In genomic region chr1:156471071-156471470, GRCm38 (mm10) we compare ENCODE assay signal across 16 mouse cellular contexts. TPM values are rescaled to one million over a fixed set of nuclear protein-coding genes. Genes with fewer than 3 reads are reported as not detected.
DNase-seq lines count a peak whose midpoint lies in the region; ATAC-seq and TF ChIP-seq lines count a peak whose summit lies in the region.
"Had no signal": no experiment of that assay in that cellular context is flagged by ENCODE, and none has a peak within 500 bp of the region (broad histone marks: within the 10 kb centered on the region; RNA-seq: fewer than 3 reads in every experiment).

No protein-coding gene starts in this region.

- H3K4me1 ChIP-seq in lung, embryonic 16.5 days (replicated peaks; ENCODE audit: control insufficient read depth, insufficient read depth, low read length): peaks cover 25% of the 10 kb centered on the region
- H3K4me1 ChIP-seq in intestine, embryonic 14.5 days (replicated peaks; ENCODE audit: control insufficient read depth, insufficient read depth, low read length): peaks cover 18% of the 10 kb centered on the region
- peaks cover 0 to 7% of the 10 kb centered on the region in 2 experiments; a peak in 2 of 4 replicates for H3K4me1 ChIP-seq in liver, embryonic 14.5 days (replicated peaks; ENCODE audit: control insufficient read depth in 2 of 2, insufficient read depth in 2 of 2, low read length in 1 of 2)
- H3K4me1 ChIP-seq in stomach, embryonic 15.5 days: 0 out of 2 replicates have a peak, but pooled peaks cover 6% of the 10 kb centered on the region
- no peaks in the 10 kb centered on the region; the same call in 1 of the 2 replicates for H3K4me1 ChIP-seq in hindbrain, embryonic 11.5 days (replicated peaks; ENCODE audit: control insufficient read depth, insufficient read depth, low read length)

- peak overlapping the region; percentile 14; the same call in 1 of the 2 replicates for H3K27ac ChIP-seq in lung, embryonic 16.5 days (ENCODE audit: low read length)
- H3K27ac ChIP-seq in intestine, embryonic 14.5 days (ENCODE audit: low read depth): 0 out of 2 replicates have a peak overlapping the region, but pooled peaks have one; percentile 33
- H3K27ac ChIP-seq in liver, embryonic 14.5 days: no peak overlapping the region
- peak overlapping the region; percentile 60 for H3K27ac ChIP-seq in stomach, embryonic 15.5 days
- H3K27ac ChIP-seq in hindbrain, embryonic 11.5 days (ENCODE audit: low read depth, low read length): no peak overlapping the region
- H3K27ac ChIP-seq: layer of hippocampus, adult 2 months had no signal

- H3K36me3 ChIP-seq in lung, embryonic 16.5 days (ENCODE audit: control insufficient read depth, insufficient read depth, low read length): peaks cover 9% of the 10 kb centered on the region
- peaks cover 8% of the 10 kb centered on the region for H3K36me3 ChIP-seq in intestine, embryonic 14.5 days (ENCODE audit: control insufficient read depth, insufficient read depth, low read length)
- no peaks in the 10 kb centered on the region for H3K36me3 ChIP-seq in liver, embryonic 14.5 days (replicated peaks; ENCODE audit: control insufficient read depth, insufficient read depth, low read depth)
- peaks cover 7% of the 10 kb centered on the region; the same call in 1 of the 2 replicates for H3K36me3 ChIP-seq in stomach, embryonic 15.5 days
- peaks cover 5% of the 10 kb centered on the region; the same call in 1 of the 2 replicates for H3K36me3 ChIP-seq in hindbrain, embryonic 11.5 days (ENCODE audit: control insufficient read depth, insufficient read depth, low read length)

- H3K9ac ChIP-seq in lung, embryonic 16.5 days (ENCODE audit: low read length): no peak overlapping the region
- H3K9ac ChIP-seq in intestine, embryonic 14.5 days (ENCODE audit: low read length): no peak overlapping the region
- no peak overlapping the region for H3K9ac ChIP-seq in liver, embryonic 14.5 days (replicated peaks)
- H3K9ac ChIP-seq in stomach, embryonic 15.5 days: no peak overlapping the region
- no peak overlapping the region for H3K9ac ChIP-seq in hindbrain, embryonic 11.5 days (ENCODE audit: low read depth, low read length)

- no peak for ATAC-seq in lung, embryonic 16.5 days (ENCODE audit: low read depth)
- ATAC-seq in intestine, embryonic 14.5 days (replicated peaks; ENCODE audit: low FRiP score, low TSS enrichment, low read depth): no peak
- no peak for ATAC-seq in liver, embryonic 14.5 days (ENCODE audit: insufficient read depth)
- no peak for ATAC-seq in stomach, embryonic 15.5 days (ENCODE audit: insufficient read depth, low FRiP score, low read depth)
- ATAC-seq in hindbrain, embryonic 11.5 days (ENCODE audit: low FRiP score): no peak
- ATAC-seq: midbrain, embryonic 16.5 days; Patski had no signal

- H3K27me3 ChIP-seq in lung, embryonic 16.5 days (ENCODE audit: control insufficient read depth, insufficient read depth, low read depth, low read length): no peaks in the 10 kb centered on the region
- H3K27me3 ChIP-seq in intestine, embryonic 14.5 days (replicated peaks; ENCODE audit: control insufficient read depth, insufficient read depth, low read length): no peaks in the 10 kb centered on the region
- peaks cover 4% of the 10 kb centered on the region for H3K27me3 ChIP-seq in liver, embryonic 14.5 days (ENCODE audit: control insufficient read depth, insufficient read depth, low read length)
- H3K27me3 ChIP-seq in stomach, embryonic 15.5 days (replicated peaks): no peaks in the 10 kb centered on the region
- H3K27me3 ChIP-seq in hindbrain, embryonic 11.5 days (ENCODE audit: control insufficient read depth, insufficient read depth, low read length): no peaks in the 10 kb centered on the region
- H3K27me3 ChIP-seq: Patski had no signal

- H3K4me3 ChIP-seq in lung, embryonic 16.5 days (ENCODE audit: low read length): no peak overlapping the region
- H3K4me3 ChIP-seq in intestine, embryonic 14.5 days (ENCODE audit: low read depth, low read length): no peak overlapping the region
- no peak overlapping the region for H3K4me3 ChIP-seq in liver, embryonic 14.5 days (ENCODE audit: insufficient read depth in 1 of 2, low read depth in 2 of 2, low read length in 2 of 2)
- H3K4me3 ChIP-seq in stomach, embryonic 15.5 days (replicated peaks): no peak overlapping the region
- H3K4me3 ChIP-seq in hindbrain, embryonic 11.5 days (ENCODE audit: low read depth, low read length): no peak overlapping the region
- H3K4me3 ChIP-seq: layer of hippocampus, adult 2 months had no signal

- no peak overlapping the region for H3K4me2 ChIP-seq in lung, embryonic 16.5 days (ENCODE audit: low read depth, low read length)
- H3K4me2 ChIP-seq in intestine, embryonic 14.5 days (ENCODE audit: low read length): peak overlapping the region; percentile 59
- peak overlapping the region; percentile 71 for H3K4me2 ChIP-seq in liver, embryonic 14.5 days (ENCODE audit: low read depth)
- H3K4me2 ChIP-seq in stomach, embryonic 15.5 days: 0 out of 2 replicates have a peak overlapping the region, but pooled peaks have one; percentile 2
- H3K4me2 ChIP-seq in hindbrain, embryonic 11.5 days (replicated peaks; ENCODE audit: low read depth, low read length): no peak overlapping the region

- TF ChIP-seq CTCF in liver, embryonic 14.5 days (IDR thresholded peaks at IDR 0.05; ENCODE audit: low read depth): no peak

- WGBS in lung, embryonic 16.5 days: 55% methylated on average over 3 of the region's 3 CpGs
- 70% methylated on average over 3 of the region's 3 CpGs for WGBS in intestine, embryonic 14.5 days
- WGBS in liver, embryonic 14.5 days (ENCODE audit: insufficient replicate concordance): 67% methylated on average over 3 of the region's 3 CpGs
- 61% methylated on average over 3 of the region's 3 CpGs for WGBS in stomach, embryonic 15.5 days
- 91% methylated on average over 3 of the region's 3 CpGs for WGBS in hindbrain, embryonic 11.5 days

- no peak for TF ChIP-seq EP300 in liver, embryonic 14.5 days (IDR thresholded peaks at IDR 0.05; ENCODE audit: low read depth)

- peaks cover 7% of the 10 kb centered on the region; the same call in 1 of the 2 replicates for H3K9me3 ChIP-seq in lung, embryonic 16.5 days (ENCODE audit: control insufficient read depth, low read length)
- 0 out of 2 replicates have a peak, but pooled peaks cover 7% of the 10 kb centered on the region for H3K9me3 ChIP-seq in intestine, embryonic 14.5 days (ENCODE audit: control insufficient read depth, low read length)
- no peaks in the 10 kb centered on the region for H3K9me3 ChIP-seq in liver, embryonic 14.5 days (ENCODE audit: control insufficient read depth, low read length)
- H3K9me3 ChIP-seq in stomach, embryonic 15.5 days: 0 out of 2 replicates have a peak, but pooled peaks cover 5% of the 10 kb centered on the region
- no peaks in the 10 kb centered on the region; the same call in 1 of the 2 replicates for H3K9me3 ChIP-seq in hindbrain, embryonic 11.5 days (ENCODE audit: control insufficient read depth, low read length)

- no peak for DNase-seq in lung, adult 18-20 months
- DNase-seq in intestine, embryonic 14.5 days (ENCODE audit: low spot score): no peak
- DNase-seq in liver, embryonic 14.5 days (ENCODE audit: low read depth in 3 of 3, low spot score in 3 of 3): no peak
- DNase-seq in hindbrain, embryonic 11.5 days (ENCODE audit: low spot score): no peak
- no peak for DNase-seq in cerebellum, adult 18-20 months
- DNase-seq: adrenal gland, adult 8-10 months; gastrocnemius, postnatal 25 days; heart, postnatal 36 days; lung, postnatal 14 days; right cerebral cortex, adult 18-20 months had no signal

RNA-seq across cellular contexts. Expression of gene Soat1, which starts 3.1 kb away (rescaled TPM):
- polyA plus RNA-seq in lung, embryonic 16.5 days (2015; fragmentation: Nextera tagmentation; extraction: Ambion mirVana): 38.7 and 38.9 TPM in 2 replicates
- polyA plus RNA-seq in intestine, embryonic 14.5 days (2014; fragmentation: Nextera tagmentation; extraction: Ambion mirVana): 62.7 and 64.0 TPM in 2 replicates
- polyA plus RNA-seq in liver, embryonic 14.5 days (2012; rRNA removed): 8.1 and 8.8 TPM in 2 replicates
- 10.4 and 11.7 TPM in 2 replicates for polyA plus RNA-seq in liver, embryonic 14.5 days (2014; fragmentation: Nextera tagmentation; extraction: Ambion mirVana)
- 51.5 and 52.8 TPM in 2 replicates for polyA plus RNA-seq in stomach, embryonic 15.5 days (2015; fragmentation: Nextera tagmentation; extraction: Ambion mirVana)
- 18.2 and 25.7 TPM in 2 replicates for polyA plus RNA-seq in hindbrain, embryonic 11.5 days (2014; fragmentation: Nextera tagmentation; extraction: Ambion mirVana)

RNA-seq across cellular contexts. Expression of gene Axdnd1, which starts 50.1 kb away (rescaled TPM):
- polyA plus RNA-seq in lung, embryonic 16.5 days (2015; fragmentation: Nextera tagmentation; extraction: Ambion mirVana): 0.15 and 0.41 TPM in 2 replicates
- polyA plus RNA-seq in intestine, embryonic 14.5 days (2014; fragmentation: Nextera tagmentation; extraction: Ambion mirVana): 0.12 and 0.27 TPM in 2 replicates
- polyA plus RNA-seq in liver, embryonic 14.5 days (2012; rRNA removed): 0.06 TPM in 1 of 2 replicates, not detected in the other
- 0.06 and 0.09 TPM in 2 replicates for polyA plus RNA-seq in liver, embryonic 14.5 days (2014; fragmentation: Nextera tagmentation; extraction: Ambion mirVana)
- 0.18 TPM in 1 of 2 replicates, not detected in the other for polyA plus RNA-seq in stomach, embryonic 15.5 days (2015; fragmentation: Nextera tagmentation; extraction: Ambion mirVana)
- 0.28 TPM in 1 of 2 replicates, not detected in the other for polyA plus RNA-seq in hindbrain, embryonic 11.5 days (2014; fragmentation: Nextera tagmentation; extraction: Ambion mirVana)
- polyA plus RNA-seq: kidney, adult 2 months had no signal

RNA-seq across cellular contexts. Expression of gene Gm10031, which starts 52.7 kb away (rescaled TPM):
- polyA plus RNA-seq in lung, embryonic 16.5 days (2015; fragmentation: Nextera tagmentation; extraction: Ambion mirVana): 0.34 and 0.69 TPM in 2 replicates
- polyA plus RNA-seq in intestine, embryonic 14.5 days (2014; fragmentation: Nextera tagmentation; extraction: Ambion mirVana): 0.39 and 0.69 TPM in 2 replicates
- polyA plus RNA-seq in liver, embryonic 14.5 days (2012; rRNA removed): 1.0 and 2.1 TPM in 2 replicates
- 0.27 TPM in 1 of 2 replicates, not detected in the other for polyA plus RNA-seq in liver, embryonic 14.5 days (2014; fragmentation: Nextera tagmentation; extraction: Ambion mirVana)
- polyA plus RNA-seq in stomach, embryonic 15.5 days (2015; fragmentation: Nextera tagmentation; extraction: Ambion mirVana): 0.35 and 1.8 TPM in 2 replicates
- polyA plus RNA-seq in hindbrain, embryonic 11.5 days (2014; fragmentation: Nextera tagmentation; extraction: Ambion mirVana): 0.33 and 0.79 TPM in 2 replicates

Comparison
In these comparisons a context has a peak if more than half of its experiments do, and no peak if none do; other contexts are left out.
1. H3K27ac ChIP-seq: peak in lung, embryonic 16.5 days (single experiment), intestine, embryonic 14.5 days (single experiment) and stomach, embryonic 15.5 days (single experiment); none in liver, embryonic 14.5 days (single experiment) and hindbrain, embryonic 11.5 days (single experiment).
2. H3K4me2 ChIP-seq: peak in intestine, embryonic 14.5 days (single experiment), liver, embryonic 14.5 days (single experiment) and stomach, embryonic 15.5 days (single experiment); none in lung, embryonic 16.5 days (single experiment) and hindbrain, embryonic 11.5 days (single experiment).